Mouse (Mus musculus) embryonic facial prominence, embryonic 10.5 days (tissue): Measurements from ENCODE around the gene 1700102P08Rik. TPM values are rescaled to one million over a fixed set of nuclear protein-coding genes. Genes with fewer than 3 reads are reported as not detected.

Source experiments
- DNase-seq: peaks from one replicate; pipeline ENCODE4 v3.0.0-alpha.2; 2017; ENCODE audit warnings: low spot score
- H3K27ac ChIP-seq: fragments of 300-500 bp; sonication (generic); replicated peaks from 2 replicates; pipeline ENCODE4 v1.5.1; 2016; ENCODE audit warnings: mild to moderate bottlenecking
- H3K27me3 ChIP-seq: fragments of 300-500 bp; sonication (generic); replicated peaks from 2 replicates; pipeline ENCODE4 v1.6.1; 2016; ENCODE audit warnings: low read depth, mild to moderate bottlenecking; ENCODE audit not compliant: poor library complexity, severe bottlenecking
- H3K36me3 ChIP-seq: fragments of 300-500 bp; sonication (generic); replicated peaks from 2 replicates; pipeline ENCODE4 v1.6.1; 2016; ENCODE audit warnings: mild to moderate bottlenecking, moderate library complexity
- H3K4me1 ChIP-seq: fragments of 300-500 bp; sonication (generic); 2 replicates; pipeline ENCODE4 v1.6.1; 2016
- H3K4me3 ChIP-seq: fragments of 300-500 bp; sonication (generic); 2 replicates; pipeline ENCODE4 v1.5.1; 2016; ENCODE audit warnings: mild to moderate bottlenecking, moderate library complexity
- H3K9me3 ChIP-seq: fragments of 300-500 bp; sonication (generic); 2 replicates; pipeline ENCODE4 v1.6.1; 2016; ENCODE audit warnings: mild to moderate bottlenecking
- WGBS: fragments of 180-500 bp; shearing (Covaris S2); methylation state at CpG from one replicate; pipeline ENCODE4 v1.1.7; 2016; 5-methylcytosine and 5-hydroxymethylcytosine counted together
- polyA plus RNA-seq: library from polyadenylated mRNA; unstranded; fragments of >200 nt; fragmentation: Nextera tagmentation; extraction: Ambion mirVana; gene quantifications from 2 replicates; pipeline ENCODE4 v1.2.1, GENCODE M21; 2016

The 1700102P08Rik gene
- polyA plus RNA-seq, 1 experiment from 2014 or later: 0.67 TPM

GRCm38 (mm10) chr9:108431431-108432067 is 38.9 kb downstream of the 1700102P08Rik start:
- peak; percentile 66 for DNase-seq
- no peaks in the 10 kb centered on the region for H3K36me3 ChIP-seq
- H3K27me3 ChIP-seq: no peaks in the 10 kb centered on the region; the same call in 1 of the 2 replicates
- H3K4me1 ChIP-seq: peaks cover 7% of the 10 kb centered on the region
- H3K4me3 ChIP-seq: peak overlapping the region; percentile 43
- WGBS: 53% methylated on average over 32 of the region's 32 CpGs
- H3K9me3 ChIP-seq: no peaks in the 10 kb centered on the region
- H3K27ac ChIP-seq: peak overlapping the region; percentile 70

DNA sequence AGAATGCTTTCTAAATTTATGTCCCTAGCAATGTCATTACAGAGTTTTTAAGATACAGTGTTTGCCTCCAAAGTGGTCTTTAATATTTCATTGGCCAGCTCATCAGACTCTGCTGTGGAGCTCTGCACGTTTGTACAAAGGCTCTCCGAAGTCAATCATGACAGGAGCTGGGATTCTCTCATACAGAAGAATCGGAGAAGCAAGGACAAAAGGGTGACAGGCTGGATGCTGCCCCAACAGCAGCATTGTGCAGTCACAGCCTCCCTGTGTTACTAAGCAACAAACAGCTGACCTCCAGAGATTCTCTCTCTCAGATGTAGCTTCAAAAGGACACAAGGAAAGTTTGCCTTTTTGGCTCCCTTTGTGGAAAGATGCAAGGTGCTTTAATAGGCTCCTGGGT is 43.6 kb downstream of the 1700102P08Rik start, which contains the start of gene BC048562:
Gene BC048562 (plus strand): TSS at position 301 of the 400 bp plus-strand sequence.
- no peak for DNase-seq
- Histone ChIP-seq H3K27ac (no peak within 1 kb of the TSS), H3K36me3 (no peaks in the 10 kb centered on the region), H3K27me3 (no peaks in the 10 kb centered on the region), H3K4me3 (no peak within 1 kb of the TSS), H3K4me1 (peaks cover 7% of the 10 kb centered on the region), H3K9me3 (no peaks in the 10 kb centered on the region)
- 76% methylated on average over 3 of the region's 3 CpGs for WGBS

DNA sequence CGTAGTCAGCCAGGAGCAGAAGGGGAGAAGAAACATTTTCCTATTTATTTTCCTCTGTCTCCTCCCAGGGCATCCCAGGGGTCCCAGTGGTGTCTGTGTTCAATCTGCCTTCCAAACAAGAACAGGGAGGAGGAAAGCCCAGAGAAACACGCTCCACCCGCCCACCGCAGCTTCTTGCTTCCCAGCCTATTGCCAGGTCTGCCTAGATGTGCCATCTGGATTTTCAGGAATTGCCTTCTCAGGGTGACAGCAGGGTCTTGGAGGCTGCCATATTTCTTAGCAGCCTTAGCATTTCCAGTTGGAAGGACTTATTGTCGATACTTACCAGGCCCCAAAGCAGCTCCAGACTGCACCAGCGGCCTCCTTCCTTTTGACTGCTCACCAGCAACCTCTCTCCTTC is 46.6 kb downstream of the 1700102P08Rik start:
- no peak for DNase-seq
- Histone ChIP-seq H3K4me1 (no peaks in the 10 kb centered on the region), H3K36me3 (no peaks in the 10 kb centered on the region), H3K27ac (no peak overlapping the region), H3K27me3 (no peaks in the 10 kb centered on the region), H3K9me3 (no peaks in the 10 kb centered on the region), H3K4me3 (no peak overlapping the region)
- 84% methylated on average over 6 of the region's 6 CpGs for WGBS

DNA sequence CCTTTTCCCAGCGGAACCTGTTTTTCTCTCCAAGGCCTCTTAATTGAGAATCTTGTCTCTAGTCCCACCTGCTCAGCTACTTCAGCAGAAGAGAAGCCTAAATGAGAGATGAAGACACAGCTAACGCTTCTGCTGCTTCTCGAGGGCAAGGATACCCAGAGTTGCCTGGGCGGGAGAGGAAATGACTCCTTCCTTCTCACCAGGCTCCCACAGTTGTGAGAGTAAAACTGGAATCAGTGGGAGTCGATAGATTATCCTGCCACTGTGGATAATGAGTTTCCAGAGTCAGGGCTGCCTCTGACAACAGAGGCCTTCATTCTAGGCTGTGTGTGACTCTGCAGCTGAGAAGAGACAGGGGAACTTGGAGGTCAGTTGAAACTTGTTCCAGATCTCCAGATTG is 47.9 kb downstream of the 1700102P08Rik start:
- 80% methylated on average over 5 of the region's 5 CpGs for WGBS
- H3K9me3 ChIP-seq: no peaks in the 10 kb centered on the region
- no peak for DNase-seq
- no peaks in the 10 kb centered on the region for H3K36me3 ChIP-seq
- H3K27me3 ChIP-seq: no peaks in the 10 kb centered on the region
- H3K4me1 ChIP-seq: no peaks in the 10 kb centered on the region
- no peak overlapping the region for H3K27ac ChIP-seq
- H3K4me3 ChIP-seq: no peak overlapping the region

GRCm38 (mm10) chr9:108441236-108441919 is 48.8 kb downstream of the 1700102P08Rik start:
- no peak overlapping the region for H3K27ac ChIP-seq
- H3K4me1 ChIP-seq: no peaks in the 10 kb centered on the region
- H3K4me3 ChIP-seq: no peak overlapping the region
- no peak for DNase-seq
- no peaks in the 10 kb centered on the region for H3K9me3 ChIP-seq
- H3K27me3 ChIP-seq: no peaks in the 10 kb centered on the region
- WGBS: 93% methylated on average over 11 of the region's 11 CpGs
- H3K36me3 ChIP-seq: no peaks in the 10 kb centered on the region

- H3K27me3 ChIP-seq: no peaks in the 10 kb centered on the region
- H3K4me1 ChIP-seq: peaks cover 16% of the 10 kb centered on the region
- H3K9me3 ChIP-seq: no peaks in the 10 kb centered on the region
- H3K4me3 ChIP-seq: no peak overlapping the region
- no peak overlapping the region for H3K27ac ChIP-seq
- H3K36me3 ChIP-seq: peaks cover 15% of the 10 kb centered on the region; the same call in 1 of the 2 replicates
- DNase-seq: no peak
- 64% methylated on average over 9 of the region's 9 CpGs for WGBS
Observed at GRCm38 (mm10) chr9:108445125-108445524, 52.5 kb downstream of the 1700102P08Rik start.

GRCm38 (mm10) chr9:108449860-108450259 is 57.3 kb downstream of the 1700102P08Rik start:
- H3K9me3 ChIP-seq: 0 out of 2 replicates have a peak, but pooled peaks cover 2% of the 10 kb centered on the region
- H3K36me3 ChIP-seq: peaks cover 15% of the 10 kb centered on the region; the same call in 1 of the 2 replicates
- H3K4me1 ChIP-seq: peaks cover 48% of the 10 kb centered on the region
- peak overlapping the region; percentile 74; the same call in 1 of the 2 replicates for H3K4me3 ChIP-seq
- H3K27ac ChIP-seq: peak overlapping the region; percentile 84
- peak; percentile 83 for DNase-seq
- 53% methylated on average over 4 of the region's 4 CpGs for WGBS
- peaks cover 11% of the 10 kb centered on the region for H3K27me3 ChIP-seq

- peaks cover 15% of the 10 kb centered on the region; the same call in 1 of the 2 replicates for H3K36me3 ChIP-seq
- 0 out of 2 replicates have a peak, but pooled peaks cover 3% of the 10 kb centered on the region for H3K9me3 ChIP-seq
- peak overlapping the region; percentile 84 for H3K27ac ChIP-seq
- 72% methylated on average over 21 of the region's 21 CpGs for WGBS
- H3K4me1 ChIP-seq: peaks cover 50% of the 10 kb centered on the region
- H3K27me3 ChIP-seq: peaks cover 11% of the 10 kb centered on the region
- H3K4me3 ChIP-seq: peak overlapping the region; percentile 74
- peak; percentile 42 for DNase-seq
Observed at GRCm38 (mm10) chr9:108450292-108451169, 57.9 kb downstream of the 1700102P08Rik start.

DNA sequence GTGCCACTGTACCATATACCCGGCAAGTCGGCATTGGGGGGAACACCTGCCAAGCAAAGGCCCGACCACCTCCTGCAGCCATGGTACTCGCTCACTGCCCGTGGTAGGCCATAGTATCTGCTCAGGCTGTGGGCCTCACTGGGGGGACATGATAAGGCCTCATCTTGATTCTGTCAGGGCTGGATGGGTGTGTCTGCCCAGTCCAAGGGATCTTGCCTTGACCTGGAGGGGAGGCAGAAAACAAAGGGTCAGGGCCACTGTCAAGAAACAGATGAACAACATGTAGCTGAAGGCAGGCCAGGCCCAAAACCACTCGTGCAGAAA is 58.5 kb downstream of the 1700102P08Rik start:
- DNase-seq: no peak
- peak overlapping the region; percentile 74; the same call in 1 of the 2 replicates for H3K4me3 ChIP-seq
- peaks cover 11% of the 10 kb centered on the region for H3K27me3 ChIP-seq
- peaks cover 15% of the 10 kb centered on the region; the same call in 1 of the 2 replicates for H3K36me3 ChIP-seq
- H3K4me1 ChIP-seq: peaks cover 54% of the 10 kb centered on the region
- H3K9me3 ChIP-seq: 0 out of 2 replicates have a peak, but pooled peaks cover 3% of the 10 kb centered on the region
- WGBS: 91% methylated on average over 6 of the region's 6 CpGs
- peak overlapping the region; percentile 84 for H3K27ac ChIP-seq

- no peak for DNase-seq
- Histone ChIP-seq H3K27ac (peak overlapping the region; percentile 85), H3K4me3 (peak overlapping the region; percentile 74), H3K4me1 (peaks cover 54% of the 10 kb centered on the region), H3K27me3 (peaks cover 11% of the 10 kb centered on the region), H3K36me3 (peaks cover 15% of the 10 kb centered on the region; the same call in 1 of the 2 replicates), H3K9me3 (0 out of 2 replicates have a peak, but pooled peaks cover 3% of the 10 kb centered on the region)
- WGBS: 52% methylated on average over 6 of the region's 6 CpGs
Observed at GRCm38 (mm10) chr9:108451519-108452160, 59.0 kb downstream of the 1700102P08Rik start.

DNA sequence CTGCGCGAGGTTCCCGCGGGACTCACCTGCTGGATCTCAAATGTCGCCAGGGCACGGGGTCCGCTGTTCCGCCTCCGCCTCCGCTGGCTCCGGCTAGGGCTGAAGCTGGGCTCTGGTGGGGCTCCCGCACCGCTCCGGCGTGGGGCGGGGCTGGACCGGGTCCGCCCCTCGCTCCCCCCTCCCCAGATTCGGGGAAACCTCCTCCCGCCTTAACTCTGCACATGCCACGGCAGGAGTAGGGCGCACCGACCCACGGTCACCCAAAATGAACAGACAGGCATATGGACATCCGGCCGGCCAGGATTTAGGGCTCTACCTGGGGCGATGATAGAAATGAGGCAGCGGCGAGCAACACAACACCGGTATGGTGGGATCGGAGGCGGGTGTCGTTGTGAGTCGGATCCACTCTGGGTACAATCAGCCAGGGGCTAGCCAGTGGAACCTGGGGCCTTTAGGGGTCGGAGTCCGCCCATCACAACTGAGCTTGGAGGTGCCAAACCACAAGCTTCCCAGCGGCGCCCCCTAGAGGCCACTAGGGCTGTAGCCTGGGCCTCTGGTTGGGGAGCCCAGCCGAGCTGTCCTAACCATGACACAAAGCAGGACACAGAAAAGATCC is 59.8 kb downstream of the 1700102P08Rik start:
- WGBS: under 1% methylated on average over 40 of the region's 40 CpGs
- peaks cover 15% of the 10 kb centered on the region; the same call in 1 of the 2 replicates for H3K36me3 ChIP-seq
- 0 out of 2 replicates have a peak, but pooled peaks cover 3% of the 10 kb centered on the region for H3K9me3 ChIP-seq
- peaks cover 11% of the 10 kb centered on the region for H3K27me3 ChIP-seq
- DNase-seq: peak; percentile 94
- peak overlapping the region; percentile 74 for H3K4me3 ChIP-seq
- peak overlapping the region; percentile 85 for H3K27ac ChIP-seq
- H3K4me1 ChIP-seq: peaks cover 54% of the 10 kb centered on the region
